In the genomic region with DNA sequence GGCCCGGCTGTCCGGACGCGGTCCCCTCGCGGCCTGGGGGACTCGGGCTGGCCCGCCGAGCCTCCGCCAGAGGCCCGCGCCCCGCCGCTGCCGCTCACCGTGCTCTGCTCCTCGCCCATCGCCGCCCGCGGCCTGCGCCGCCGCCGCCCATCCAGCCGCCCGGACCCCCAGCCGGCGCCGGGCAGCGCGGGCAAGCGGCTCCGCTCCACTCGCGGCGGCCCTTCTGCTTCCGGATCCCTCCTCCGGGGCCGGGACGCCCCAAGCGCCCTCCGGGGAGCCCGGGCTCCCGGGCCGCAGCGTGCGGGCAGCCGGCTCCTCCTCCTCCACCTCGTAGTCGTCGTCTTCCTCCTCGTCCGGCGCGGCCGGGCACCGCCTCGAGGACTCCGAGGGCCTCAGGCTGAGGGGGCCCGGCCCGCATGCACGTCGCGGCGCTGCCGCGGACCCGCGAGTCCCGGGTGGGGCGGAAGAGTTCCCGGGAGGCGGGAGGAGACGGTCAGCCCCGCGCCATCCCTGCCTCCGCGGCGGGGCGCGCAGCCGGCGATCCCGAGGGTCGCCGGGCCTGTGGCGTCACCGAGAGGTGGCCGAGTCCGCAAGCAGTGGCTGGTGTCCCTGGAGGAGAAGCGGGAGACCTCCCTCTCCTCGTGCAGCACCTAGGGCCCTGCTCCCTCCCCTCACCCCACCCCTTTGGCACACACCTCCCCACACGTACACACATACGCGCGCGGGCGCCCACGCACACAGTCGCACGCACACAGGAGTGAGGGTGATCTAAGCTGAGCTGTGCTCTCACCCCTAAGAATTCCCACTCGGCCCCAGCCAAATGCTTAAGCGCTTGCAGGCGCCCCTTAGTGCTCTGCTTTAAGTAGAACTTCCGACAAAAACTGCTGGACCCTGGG, we compare ENCODE assay signal across 8 mouse cellular contexts. TPM values are rescaled to one million over a fixed set of nuclear protein-coding genes. Genes with fewer than 3 reads are reported as not detected.
DNase-seq lines count a peak whose midpoint lies in the region; ATAC-seq and TF ChIP-seq lines count a peak whose summit lies in the region.

Rnf217 (minus strand) TSS at position 119 of the 896 bp plus-strand sequence.

- no peak for TF ChIP-seq CTCF in olfactory bulb, adult 2 months (IDR thresholded peaks at IDR 0.05; ENCODE audit: insufficient read depth, low read depth, low read length)

- peaks cover 35% of the 10 kb centered on the region for H3K4me1 ChIP-seq in hindbrain, embryonic 10.5 days (replicated peaks)
- peaks cover 25% of the 10 kb centered on the region for H3K4me1 ChIP-seq in lung, embryonic 15.5 days
- H3K4me1 ChIP-seq in olfactory bulb, adult 2 months (ENCODE audit: control insufficient read depth, insufficient read depth, low read length): peaks cover 6% of the 10 kb centered on the region; the same call in 1 of the 2 replicates

- ATAC-seq in lung, embryonic 15.5 days (ENCODE audit: borderline replicate concordance, extremely low read depth, low FRiP score, low TSS enrichment): peak; percentile 81

- no peaks in the 10 kb centered on the region for H3K9me3 ChIP-seq in hindbrain, embryonic 10.5 days
- no peaks in the 10 kb centered on the region for H3K9me3 ChIP-seq in lung, embryonic 15.5 days

- no peaks in the 10 kb centered on the region for H3K36me3 ChIP-seq in hindbrain, embryonic 10.5 days
- no peaks in the 10 kb centered on the region for H3K36me3 ChIP-seq in lung, embryonic 15.5 days

- peaks cover 6% of the 10 kb centered on the region; the same call in 1 of the 2 replicates for H3K27me3 ChIP-seq in hindbrain, embryonic 10.5 days (ENCODE audit: insufficient read depth, poor library complexity, severe bottlenecking)
- H3K27me3 ChIP-seq in lung, embryonic 15.5 days: no peaks in the 10 kb centered on the region

- peak; percentile 88 for DNase-seq in NIH3T3 (ENCODE audit: low read depth)
- DNase-seq in cerebellum, adult 9-10 months: peak; percentile 83
- DNase-seq in frontal cortex, postnatal 10 days (ENCODE audit: low spot score in 2 of 2): peak; percentile 63 to 70
- DNase-seq in hindbrain, embryonic 10.5 days (ENCODE audit: low spot score): peak; percentile 81
- peak; percentile 65 to 67 for DNase-seq in layer of hippocampus, postnatal 14 days (ENCODE audit: low spot score in 2 of 2)
- peak; percentile 75 for DNase-seq in urinary bladder, adult 2 months (ENCODE audit: low spot score)

- H3K4me3 ChIP-seq in hindbrain, embryonic 10.5 days: peak within 1 kb of the TSS; percentile 86
- peak within 1 kb of the TSS; percentile 79 for H3K4me3 ChIP-seq in lung, embryonic 15.5 days
- peak within 1 kb of the TSS; percentile 90 for H3K4me3 ChIP-seq in olfactory bulb, adult 2 months (ENCODE audit: insufficient read depth, low read depth, low read length)

- peak within 1 kb of the TSS; percentile 89 for H3K9ac ChIP-seq in lung, embryonic 15.5 days

- TF ChIP-seq POLR2A in olfactory bulb, adult 2 months (IDR thresholded peaks at IDR 0.05; ENCODE audit: insufficient read depth, low read depth, low read length): 0 out of 2 replicates have a peak, but pooled peaks have one; percentile 13

- under 1% methylated on average over 106 of the region's 106 CpGs for WGBS in hindbrain, embryonic 10.5 days
- under 1% methylated on average over 78 of the region's 106 CpGs for whole genome bisulfite sequencing in lung, embryonic 15.5 days
- WGBS in olfactory bulb, adult 2 months: under 1% methylated on average over 105 of the region's 106 CpGs

- H3K4me2 ChIP-seq in lung, embryonic 15.5 days: peak within 1 kb of the TSS; percentile 65

- peak within 1 kb of the TSS; percentile 96 for H3K27ac ChIP-seq in hindbrain, embryonic 10.5 days
- H3K27ac ChIP-seq in lung, embryonic 15.5 days: peak within 1 kb of the TSS; percentile 82
- H3K27ac ChIP-seq in olfactory bulb, adult 2 months (ENCODE audit: insufficient read depth, low read depth, low read length): peak within 1 kb of the TSS; percentile 78

RNA-seq across cellular contexts. Expression of gene Rnf217, which starts in this region (rescaled TPM):
- polyA plus RNA-seq in hindbrain, embryonic 10.5 days (2016; fragmentation: Nextera tagmentation; extraction: Ambion mirVana): 0.95 and 1.0 TPM in 2 replicates
- total RNA-seq in layer of hippocampus, postnatal 14 days (2021): 1 to 10 TPM; 5.6 to 7.2 TPM
- polyA plus RNA-seq in lung, embryonic 15.5 days (2015; fragmentation: Nextera tagmentation; extraction: Ambion mirVana): 1.4 TPM in 2 replicates
- not detected in 2 replicates for polyA plus RNA-seq in olfactory bulb, adult 2 months (2012; ENCODE audit: insufficient read depth, insufficient read length, low replicate concordance, missing spikeins)
- 3.4 and 3.6 TPM in 2 replicates for polyA plus RNA-seq in urinary bladder, adult 2 months (2012; rRNA removed)

Comparison
In these comparisons a context has a peak if more than half of its experiments do, and no peak if none do; other contexts are left out.
1. Peak in every context shown above with its lines: DNase-seq, ATAC-seq, H3K4me3 ChIP-seq and H3K27ac ChIP-seq.